Mouse (Mus musculus): Measurements from ENCODE around the gene Dnah14. TPM values are rescaled to one million over a fixed set of nuclear protein-coding genes. Genes with fewer than 3 reads are reported as not detected.
"Not testable (repeated sequence)": the region's sequence is repeated elsewhere in the genome, so short reads cannot be mapped to it uniquely, and the experiment has no call there.

Gene Dnah14
- polyA plus RNA-seq, 1 experiment, result not detected

GRCm38 (mm10) chr1:181728707-181729106, 152.3 kb downstream of the Dnah14 start:
- H3K27ac ChIP-seq (ENCODE audit: insufficient read depth, low read depth, low read length), result no peak overlapping the region
- 66% methylated on average over 5 of the region's 5 CpGs for WGBS
- H3K4me1 ChIP-seq (ENCODE audit: control insufficient read depth, insufficient read depth, low read length), result no peaks in the 10 kb centered on the region
- TF ChIP-seq CTCF (IDR thresholded peaks at IDR 0.05; ENCODE audit: insufficient read depth, low read depth, low read length) (no peak), POLR2A (IDR thresholded peaks at IDR 0.05; ENCODE audit: insufficient read depth, low read depth, low read length) (no peak)
- no peak overlapping the region for H3K4me3 ChIP-seq (ENCODE audit: insufficient read depth, low read depth, low read length)

- Histone ChIP-seq H3K27ac (ENCODE audit: insufficient read depth, low read depth, low read length) (no peak overlapping the region), H3K4me3 (ENCODE audit: insufficient read depth, low read depth, low read length) (no peak overlapping the region), H3K4me1 (ENCODE audit: control insufficient read depth, insufficient read depth, low read length) (no peaks in the 10 kb centered on the region)
- TF ChIP-seq POLR2A (IDR thresholded peaks at IDR 0.05; ENCODE audit: insufficient read depth, low read depth, low read length) (no peak), CTCF (IDR thresholded peaks at IDR 0.05; ENCODE audit: insufficient read depth, low read depth, low read length) (no peak)
- WGBS, result 91% methylated on average over 5 of the region's 5 CpGs
Measured at GRCm38 (mm10) chr1:181733517-181733916, 157.2 kb downstream of the Dnah14 start.

DNA sequence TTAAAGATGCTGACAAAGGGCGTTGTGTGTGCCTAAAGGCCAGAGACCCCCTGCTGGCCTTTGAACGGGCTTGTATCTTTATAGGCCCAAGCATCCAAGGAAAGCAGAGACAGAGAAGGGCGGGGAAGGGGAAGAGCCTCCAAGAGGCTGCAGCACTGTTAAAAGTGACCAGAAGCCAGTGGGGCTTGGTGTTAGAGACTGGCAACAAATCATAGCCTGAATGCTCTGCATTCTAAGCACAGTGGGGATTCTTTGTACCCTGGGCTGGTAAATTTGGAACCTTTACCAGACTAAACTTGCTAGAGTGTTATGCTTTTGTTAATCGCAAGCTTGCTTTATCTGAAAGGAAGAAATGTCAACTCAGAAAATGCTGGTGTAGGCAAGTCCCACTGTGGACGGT, 163.9 kb downstream of the Dnah14 start:
- Histone ChIP-seq H3K4me1 (ENCODE audit: control insufficient read depth, insufficient read depth, low read length) (no peaks in the 10 kb centered on the region), H3K4me3 (ENCODE audit: insufficient read depth, low read depth, low read length) (no peak overlapping the region), H3K27ac (ENCODE audit: insufficient read depth, low read depth, low read length) (no peak overlapping the region)
- 61% methylated on average over 5 of the region's 5 CpGs for WGBS
- TF ChIP-seq CTCF (IDR thresholded peaks at IDR 0.05; ENCODE audit: insufficient read depth, low read depth, low read length), result no peak
- TF ChIP-seq POLR2A (IDR thresholded peaks at IDR 0.05; ENCODE audit: insufficient read depth, low read depth, low read length), result no peak

- Histone ChIP-seq H3K27ac (ENCODE audit: insufficient read depth, low read depth, low read length) (no peak overlapping the region), H3K4me1 (ENCODE audit: control insufficient read depth, insufficient read depth, low read length) (no peaks in the 10 kb centered on the region), H3K4me3 (ENCODE audit: insufficient read depth, low read depth, low read length) (no peak overlapping the region)
- TF ChIP-seq POLR2A (IDR thresholded peaks at IDR 0.05; ENCODE audit: insufficient read depth, low read depth, low read length), result no peak
- no peak for TF ChIP-seq CTCF (IDR thresholded peaks at IDR 0.05; ENCODE audit: insufficient read depth, low read depth, low read length)
- 51% methylated on average over 4 of the region's 4 CpGs for WGBS
Measured at GRCm38 (mm10) chr1:181742251-181742885, 166.0 kb downstream of the Dnah14 start.

GRCm38 (mm10) chr1:181769392-181769791, 193.0 kb downstream of the Dnah14 start:
- TF ChIP-seq POLR2A (IDR thresholded peaks at IDR 0.05; ENCODE audit: insufficient read depth, low read depth, low read length) (no peak), CTCF (IDR thresholded peaks at IDR 0.05; ENCODE audit: insufficient read depth, low read depth, low read length) (no peak)
- Histone ChIP-seq H3K27ac (ENCODE audit: insufficient read depth, low read depth, low read length) (no peak overlapping the region), H3K4me3 (ENCODE audit: insufficient read depth, low read depth, low read length) (no peak overlapping the region), H3K4me1 (ENCODE audit: control insufficient read depth, insufficient read depth, low read length) (no peaks in the 10 kb centered on the region)
- WGBS, result 65% methylated on average over 14 of the region's 14 CpGs

- TF ChIP-seq CTCF (IDR thresholded peaks at IDR 0.05; ENCODE audit: insufficient read depth, low read depth, low read length) (no peak), POLR2A (IDR thresholded peaks at IDR 0.05; ENCODE audit: insufficient read depth, low read depth, low read length) (no peak)
- Histone ChIP-seq H3K4me3 (ENCODE audit: insufficient read depth, low read depth, low read length) (no peak overlapping the region), H3K4me1 (ENCODE audit: control insufficient read depth, insufficient read depth, low read length) (no peaks in the 10 kb centered on the region), H3K27ac (ENCODE audit: insufficient read depth, low read depth, low read length) (no peak overlapping the region)
- WGBS, result 95% methylated on average over 3 of the region's 3 CpGs
Measured at GRCm38 (mm10) chr1:181771871-181772270, 195.5 kb downstream of the Dnah14 start.

DNA sequence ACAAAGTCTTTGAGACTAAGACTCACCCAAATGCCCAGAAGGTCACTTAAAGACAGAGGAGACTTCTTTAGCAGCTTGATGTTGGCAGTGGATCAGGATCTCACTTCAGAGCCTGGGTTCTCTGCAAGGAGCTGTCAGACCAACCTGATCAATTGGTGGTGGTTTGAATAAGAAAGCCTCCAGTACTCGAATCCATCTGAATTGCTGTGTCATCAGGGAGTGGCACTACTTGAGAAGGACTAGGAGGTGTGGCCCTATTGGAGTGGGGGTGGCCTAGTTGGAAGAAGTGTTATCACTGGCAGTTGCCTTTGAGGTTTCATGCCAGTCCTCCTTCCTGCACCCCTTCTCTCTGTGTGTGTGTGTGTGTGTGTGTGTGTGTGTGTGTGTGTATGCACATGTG, 200.2 kb downstream of the Dnah14 start:
- WGBS, result 71% methylated on average over 1 of the region's 1 CpGs
- H3K27ac ChIP-seq (ENCODE audit: insufficient read depth, low read depth, low read length), result no peak overlapping the region
- H3K4me1 ChIP-seq (ENCODE audit: control insufficient read depth, insufficient read depth, low read length), result no peaks in the 10 kb centered on the region
- no peak for TF ChIP-seq POLR2A (IDR thresholded peaks at IDR 0.05; ENCODE audit: insufficient read depth, low read depth, low read length)
- no peak for TF ChIP-seq CTCF (IDR thresholded peaks at IDR 0.05; ENCODE audit: insufficient read depth, low read depth, low read length)
- H3K4me3 ChIP-seq (ENCODE audit: insufficient read depth, low read depth, low read length), result no peak overlapping the region

- H3K4me3 ChIP-seq (ENCODE audit: insufficient read depth, low read depth, low read length); H3K27ac ChIP-seq (ENCODE audit: insufficient read depth, low read depth, low read length); H3K4me1 ChIP-seq (ENCODE audit: control insufficient read depth, insufficient read depth, low read length): not testable (repeated sequence)
- 96% methylated on average over 11 of the region's 11 CpGs for WGBS
Measured at GRCm38 (mm10) chr1:181782600-181782999, 206.2 kb downstream of the Dnah14 start.

DNA sequence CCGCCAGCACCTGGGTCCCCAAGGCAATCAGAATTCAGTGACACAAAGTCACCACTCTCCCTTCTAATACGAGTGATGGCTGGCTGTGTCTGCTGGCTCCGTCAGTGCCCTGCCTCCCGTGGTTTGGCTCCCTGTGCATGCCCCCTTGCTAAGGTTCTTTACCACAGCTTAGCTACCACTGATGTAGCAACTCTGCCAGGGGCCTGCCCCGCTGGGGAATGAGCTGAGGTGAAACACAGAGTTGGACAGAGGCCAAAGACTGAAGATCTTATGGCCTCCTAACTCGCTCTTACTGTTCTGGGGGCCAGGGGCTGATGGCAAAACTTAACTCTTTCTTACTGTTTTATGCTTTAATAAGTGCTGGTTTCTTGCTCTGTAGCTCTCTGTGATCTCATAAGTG, 213.6 kb downstream of the Dnah14 start:
- H3K4me1 ChIP-seq (ENCODE audit: control insufficient read depth, insufficient read depth, low read length), result peaks cover 4% of the 10 kb centered on the region; the same call in 1 of the 2 replicates
- no peak overlapping the region for H3K4me3 ChIP-seq (ENCODE audit: insufficient read depth, low read depth, low read length)
- 41% methylated on average over 6 of the region's 6 CpGs for WGBS
- H3K27ac ChIP-seq (ENCODE audit: insufficient read depth, low read depth, low read length), result no peak overlapping the region
- TF ChIP-seq CTCF (IDR thresholded peaks at IDR 0.05; ENCODE audit: insufficient read depth, low read depth, low read length), result no peak
- TF ChIP-seq POLR2A (IDR thresholded peaks at IDR 0.05; ENCODE audit: insufficient read depth, low read depth, low read length), result no peak

DNA sequence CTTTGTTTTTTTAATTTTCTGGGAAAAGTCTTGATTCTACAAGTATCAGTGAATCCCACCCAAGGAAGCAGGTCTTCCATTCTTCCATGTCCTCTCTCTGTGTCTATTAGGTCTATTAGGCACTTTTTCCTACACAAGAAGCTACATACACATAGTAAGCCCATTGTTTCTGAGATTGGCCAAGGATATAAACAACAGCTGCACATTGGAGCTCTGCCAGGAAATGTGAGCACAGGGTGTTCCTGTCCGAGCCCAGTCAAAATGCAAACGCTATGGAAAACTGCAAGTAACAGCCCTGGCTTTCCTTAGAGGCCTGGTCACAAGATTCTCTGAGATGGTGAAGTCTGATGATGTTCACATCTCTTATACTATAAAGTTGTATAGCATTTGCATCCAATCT, 217.2 kb downstream of the Dnah14 start:
- 19% methylated on average over 2 of the region's 2 CpGs for WGBS
- TF ChIP-seq POLR2A (IDR thresholded peaks at IDR 0.05; ENCODE audit: insufficient read depth, low read depth, low read length), result no peak
- TF ChIP-seq CTCF (IDR thresholded peaks at IDR 0.05; ENCODE audit: insufficient read depth, low read depth, low read length), result no peak
- peaks cover 4% of the 10 kb centered on the region; the same call in 1 of the 2 replicates for H3K4me1 ChIP-seq (ENCODE audit: control insufficient read depth, insufficient read depth, low read length)
- no peak overlapping the region for H3K27ac ChIP-seq (ENCODE audit: insufficient read depth, low read depth, low read length)
- no peak overlapping the region for H3K4me3 ChIP-seq (ENCODE audit: insufficient read depth, low read depth, low read length)
